Mouse (Mus musculus): ENCODE measurements at regions not wholly inside any gene's neighbourhood (a gene's known extent, or its start where the extent isn't known, plus 50 kb on each side); places are given as distances from the start of the nearest gene placed in this dataset.

GRCm38 (mm10) chr13:28848305-28848704 lies 105.2 kb downstream of the Sox4 start:
- no peak for TF ChIP-seq ZMIZ1 (IDR thresholded peaks at IDR 0.05; ENCODE audit: low read depth, low read length)
- no peak for TF ChIP-seq MAX (IDR thresholded peaks at IDR 0.05; ENCODE audit: low read length)
- no peak for TF ChIP-seq EP300 (IDR thresholded peaks at IDR 0.05; ENCODE audit: low read depth in 1 of 2, low read length in 2 of 2)
- TF ChIP-seq USF1 (IDR thresholded peaks at IDR 0.05; ENCODE audit: low read depth, low read length), result no peak
- no peak for TF ChIP-seq MEF2A (IDR thresholded peaks at IDR 0.05; ENCODE audit: extremely low read depth, insufficient replicate concordance, low read depth, low read length, poor library complexity, severe bottlenecking)

Data from MEL (cell line).